Mouse (Mus musculus): ENCODE measurements at regions not wholly inside any gene's neighbourhood (a gene's known extent, or its start where the extent isn't known, plus 50 kb on each side); places are given as distances from the start of the nearest gene placed in this dataset.

DNA sequence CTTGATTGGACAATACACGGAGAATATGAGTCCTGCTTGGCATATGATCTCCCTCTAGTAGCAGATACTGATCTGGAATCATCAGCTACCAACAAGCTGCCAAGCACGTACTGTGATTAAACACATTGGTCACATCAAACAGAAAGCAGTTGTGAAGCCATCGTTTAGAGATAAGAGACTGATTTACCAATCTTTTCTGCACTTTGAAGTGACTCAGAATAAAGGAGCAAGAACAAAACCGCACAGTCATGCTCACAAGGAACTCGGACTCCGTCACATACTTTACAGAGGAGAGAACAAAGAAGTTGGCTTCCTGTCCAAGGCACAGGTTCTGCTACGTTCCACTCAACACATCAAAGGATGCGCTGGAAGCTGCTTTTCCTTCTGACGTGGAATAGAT lies 91.1 kb upstream of the Zc3h12c start:
- no peak for DNase-seq
- intact Hi-C loops (cut with DNase I; ENCODE audit: low total_unique reads), result no loop called here

GRCm38 (mm10) chr9:52255692-52256091 lies 87.3 kb upstream of the Zc3h12c start:
- intact Hi-C loops (cut with DNase I; ENCODE audit: low total_unique reads), result no loop called here
- DNase-seq, result no peak

DNA sequence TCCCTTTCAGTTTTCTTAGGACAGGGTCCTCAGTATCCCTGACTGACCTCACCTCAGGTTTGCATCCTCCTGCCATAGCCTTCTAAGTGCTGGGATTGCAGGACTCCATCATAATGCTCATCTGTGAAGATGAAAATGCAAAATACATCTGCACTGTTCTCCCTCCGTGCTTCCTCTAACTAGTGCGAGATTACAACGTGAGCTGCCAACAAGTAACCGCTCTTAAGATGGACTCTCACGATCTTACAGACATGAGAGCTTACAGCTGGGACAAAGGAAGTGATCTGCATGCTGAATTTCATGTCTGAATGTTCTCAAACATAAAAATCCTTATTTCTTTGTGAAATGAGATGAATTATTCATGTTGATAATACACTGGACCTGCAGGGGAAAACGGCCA lies 86.1 kb upstream of the Zc3h12c start:
- DNase-seq, result no peak
- intact Hi-C loops (cut with DNase I; ENCODE audit: low total_unique reads), result no loop called here

- DNase-seq, result no peak
- intact Hi-C loops (cut with DNase I; ENCODE audit: low total_unique reads), result no loop called here
Observed at GRCm38 (mm10) chr9:52251455-52251854, 83.1 kb upstream of the Zc3h12c start.

DNA sequence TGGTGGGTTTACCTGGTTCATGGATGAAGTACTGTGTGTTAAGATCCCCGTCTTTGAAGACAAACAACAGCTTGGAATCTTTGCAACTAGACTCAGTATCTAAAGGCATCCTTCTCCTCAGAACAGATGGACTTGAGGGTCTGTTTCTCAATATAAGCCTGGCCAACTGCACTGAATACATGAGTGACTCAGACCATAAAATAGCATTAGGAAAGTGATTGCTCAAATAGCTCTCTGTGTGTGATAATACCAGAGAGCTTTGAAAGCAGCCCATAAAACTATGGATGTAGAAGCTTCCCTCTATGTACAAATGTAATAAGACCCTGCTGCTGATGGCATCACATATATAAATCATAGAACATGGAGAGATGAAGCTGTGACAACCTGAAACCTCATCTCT lies 78.3 kb upstream of the Zc3h12c start:
- intact Hi-C loops (cut with DNase I; ENCODE audit: low total_unique reads), result no loop called here
- no peak for DNase-seq

DNA sequence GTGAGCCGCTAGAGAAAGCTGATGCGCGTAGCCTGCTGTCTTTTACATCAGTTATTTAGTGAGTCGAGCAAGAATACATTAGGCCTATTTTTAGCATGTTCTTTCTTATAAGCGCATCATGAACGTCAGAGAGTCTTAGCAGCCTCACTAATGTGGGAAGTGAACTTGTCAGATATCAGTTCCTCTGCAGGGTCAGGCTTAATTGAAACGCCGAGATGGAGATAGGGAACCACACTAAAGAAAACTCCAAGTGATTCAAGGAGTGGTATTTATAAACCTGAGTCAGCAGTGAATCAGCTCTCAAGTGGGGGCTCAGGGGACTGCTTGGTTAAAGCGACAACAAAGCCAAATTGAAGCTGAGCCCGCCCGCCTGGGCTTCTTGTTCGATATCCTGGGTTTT lies 75.7 kb upstream of the Zc3h12c start:
- intact Hi-C loops (cut with DNase I; ENCODE audit: low total_unique reads), result no loop called here
- no peak for DNase-seq

GRCm38 (mm10) chr9:52243032-52243431 lies 74.7 kb upstream of the Zc3h12c start:
- intact Hi-C loops (cut with DNase I; ENCODE audit: low total_unique reads), result no loop called here

DNA sequence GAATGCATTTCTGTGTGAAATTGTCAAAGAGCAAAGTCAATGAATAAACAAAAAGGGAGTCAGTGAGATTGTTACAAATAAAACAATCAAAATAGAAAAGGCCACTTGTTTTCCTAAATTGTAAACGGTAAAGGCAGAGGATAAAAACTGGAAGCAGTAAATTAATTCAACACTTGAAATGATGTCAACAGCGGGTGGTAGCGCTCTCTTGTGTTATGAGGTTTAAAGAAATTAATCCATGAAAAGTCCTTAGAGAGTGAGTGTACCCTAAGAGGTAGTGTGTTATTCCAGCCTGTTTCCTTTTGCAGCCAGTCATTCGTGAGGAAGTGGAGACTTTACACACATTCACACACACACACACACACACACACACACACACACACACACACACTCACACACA lies 73.2 kb upstream of the Zc3h12c start:
- intact Hi-C loops (cut with DNase I; ENCODE audit: low total_unique reads), result no loop called here

More at GRCm38 (mm10) chr9:52243032-52243431, 74.7 kb upstream of the Zc3h12c start:
- DNase-seq, result no peak

DNA sequence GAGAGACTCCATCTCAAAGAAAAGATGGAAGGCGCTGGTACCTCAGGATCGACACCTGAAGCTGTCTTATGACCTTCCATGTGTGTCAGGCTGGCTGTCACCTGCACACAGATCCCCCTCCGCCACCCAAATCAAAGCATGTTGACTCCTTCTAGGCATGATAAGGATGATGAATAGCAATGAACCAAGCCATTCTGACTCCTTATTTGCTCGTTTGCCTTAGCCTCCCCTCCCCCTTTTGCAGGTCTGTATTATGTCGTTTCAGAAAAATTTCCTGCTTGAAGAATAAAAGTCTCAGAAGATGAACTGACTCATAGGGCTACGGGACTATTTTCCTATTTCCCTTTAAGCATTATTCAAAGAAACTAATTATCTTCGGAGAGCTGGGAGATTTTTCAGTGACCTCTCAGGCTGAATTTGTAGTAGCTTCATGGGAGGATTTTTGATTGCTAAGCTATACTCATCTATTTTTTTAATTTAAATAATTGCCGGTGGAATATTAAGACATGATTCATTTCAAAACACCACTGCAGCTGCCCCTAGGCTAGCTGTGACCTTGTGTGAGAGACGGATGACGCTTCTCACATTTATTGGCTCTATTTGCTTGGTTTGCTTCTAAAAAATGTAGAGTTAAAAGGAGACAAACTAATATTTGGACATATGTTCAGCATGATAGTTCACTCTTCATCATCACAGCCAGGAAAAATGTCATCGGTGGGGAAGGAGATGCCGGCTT lies 72.4 kb upstream of the Zc3h12c start:
- no peak for DNase-seq
- intact Hi-C loops (cut with DNase I; ENCODE audit: low total_unique reads), result no loop called here

More for the DNA sequence above, 73.2 kb upstream of the Zc3h12c start:
- no peak for DNase-seq

DNA sequence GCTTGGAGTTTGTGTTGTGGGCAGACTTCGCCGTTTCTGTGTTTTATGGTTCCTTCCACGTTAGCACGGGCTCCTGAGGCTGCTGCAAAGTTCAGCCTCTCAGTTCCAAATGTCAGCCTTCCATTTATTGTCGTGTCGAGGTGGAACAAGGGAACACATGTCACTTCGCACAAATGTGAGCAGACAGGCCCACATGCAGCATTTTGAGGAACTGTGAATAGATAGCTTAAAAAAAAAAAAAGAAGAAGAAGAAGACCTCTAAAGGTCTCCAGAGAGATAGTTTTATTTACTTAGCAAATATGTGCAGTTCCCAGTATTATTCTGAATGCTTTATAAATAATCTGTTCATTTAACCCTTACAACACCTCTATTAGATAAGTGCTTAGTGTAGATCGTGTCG lies 66.4 kb upstream of the Zc3h12c start:
- intact Hi-C loops (cut with DNase I; ENCODE audit: low total_unique reads), result no loop called here
- DNase-seq, result no peak

DNA sequence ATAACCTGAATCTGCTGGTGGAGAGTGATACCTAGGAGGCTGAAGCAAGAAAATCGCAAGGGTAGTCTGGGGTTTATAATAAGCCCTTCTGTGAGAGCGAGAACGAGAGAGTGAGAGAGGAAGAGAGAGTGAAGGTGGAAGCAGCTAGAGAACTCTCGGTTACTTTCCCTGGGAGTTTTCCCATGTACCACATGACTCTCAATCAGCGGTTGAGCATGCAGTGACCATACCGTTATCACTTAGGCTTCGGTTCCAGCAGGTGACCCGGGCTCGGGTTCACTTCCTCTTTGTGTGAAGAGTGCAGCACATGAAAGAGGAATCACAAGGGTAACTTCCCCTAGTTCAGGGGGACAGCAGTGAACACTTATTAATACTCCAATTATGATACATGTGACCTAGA lies 61.2 kb upstream of the Zc3h12c start:
- DNase-seq, result no peak
- intact Hi-C loops (cut with DNase I; ENCODE audit: low total_unique reads), result no loop called here

DNA sequence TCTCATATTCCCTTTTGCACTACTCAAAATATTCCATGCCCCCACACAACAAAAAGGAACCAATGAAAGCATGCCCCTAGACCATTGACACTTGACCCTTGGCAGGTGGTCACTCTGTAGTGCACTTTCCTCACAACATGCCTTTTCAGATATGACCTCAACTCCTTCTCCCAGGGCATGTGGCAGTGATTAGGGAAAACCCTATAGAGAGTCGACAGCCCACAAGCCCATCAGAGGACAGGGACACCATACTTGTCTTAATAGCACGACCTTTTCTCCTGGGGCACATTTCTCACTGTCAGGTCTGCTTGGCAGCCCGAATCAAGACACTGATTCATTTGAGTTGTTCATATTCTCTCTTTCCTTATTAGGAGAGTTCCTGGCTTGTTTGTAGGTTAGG lies 57.3 kb upstream of the Zc3h12c start:
- intact Hi-C loops (cut with DNase I; ENCODE audit: low total_unique reads), result no loop called here

DNA sequence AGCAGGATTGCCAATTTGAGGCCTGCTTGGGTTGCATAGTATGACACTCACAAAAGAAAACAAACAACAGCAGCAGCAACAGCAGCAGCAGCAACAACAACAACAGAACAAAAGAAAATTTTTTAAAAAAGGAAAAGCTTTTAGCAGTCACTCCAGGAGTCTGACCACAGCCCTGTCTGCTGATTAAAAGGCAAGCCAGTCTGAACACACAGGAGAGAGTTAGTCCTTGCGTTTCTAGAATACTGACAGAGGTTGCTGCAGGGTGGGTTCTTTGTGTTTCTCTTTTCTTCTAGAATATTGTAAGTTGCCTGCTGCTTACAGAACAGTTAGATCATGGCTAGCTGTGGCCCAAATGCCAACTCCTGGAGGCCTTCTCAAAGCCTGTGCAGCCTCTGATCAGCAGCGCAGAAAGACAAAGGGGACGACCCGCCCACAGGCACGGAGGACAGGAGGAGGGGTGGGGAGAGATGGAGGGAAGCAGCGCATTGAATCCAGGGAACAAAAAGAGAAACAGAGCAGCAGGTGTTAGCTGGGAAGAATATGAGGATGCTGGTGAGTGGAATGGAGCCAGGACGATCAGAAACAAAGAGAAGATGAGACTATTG lies 55.2 kb upstream of the Zc3h12c start:
- intact Hi-C loops (cut with DNase I; ENCODE audit: low total_unique reads), result no loop called here
- DNase-seq, result no peak

More for the DNA sequence above, 57.3 kb upstream of the Zc3h12c start:
- no peak for DNase-seq
